Mouse (Mus musculus): Measurements from ENCODE around the gene Osbpl6. TPM values are rescaled to one million over a fixed set of nuclear protein-coding genes. Genes with fewer than 3 reads are reported as not detected.
A peak's percentile ranks its signal among the peaks of the same experiment; 100 is the strongest.
"Not testable (repeated sequence)": the region's sequence is repeated elsewhere in the genome, so short reads cannot be mapped to it uniquely, and the experiment has no call there.

The Osbpl6 gene
- polyA plus RNA-seq, 1 experiment, result 35.1 TPM

DNA sequence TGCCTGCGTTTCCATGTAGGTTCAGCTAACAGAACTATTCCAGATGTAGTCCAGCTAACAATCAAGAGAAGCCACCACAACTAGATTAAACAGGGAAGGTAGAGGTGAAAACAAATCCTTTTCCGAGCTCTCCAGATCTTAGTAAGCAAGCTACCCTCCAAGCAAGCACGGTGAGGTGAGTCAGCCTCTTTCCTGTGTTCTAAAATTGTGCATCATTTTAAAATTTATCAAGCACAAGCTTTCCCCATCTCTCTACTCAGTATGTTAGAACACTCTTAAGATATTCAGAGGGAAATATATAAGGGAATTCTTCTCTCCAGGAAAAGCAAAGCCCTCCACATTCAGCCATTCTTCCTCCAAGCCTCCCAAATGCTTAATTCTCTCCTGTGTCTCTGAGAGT is 200.4 kb downstream of the Osbpl6 start:
- DNase-seq, result no peak
- Histone ChIP-seq H3K36me3 (ENCODE audit: control insufficient read depth, insufficient read depth, low read length) (no peaks in the 10 kb centered on the region), H3K27me3 (replicated peaks; ENCODE audit: control insufficient read depth, insufficient read depth, low read length) (no peaks in the 10 kb centered on the region), H3K4me3 (ENCODE audit: insufficient read depth, low read depth, low read length) (no peak overlapping the region), H3K4me1 (ENCODE audit: control insufficient read depth, insufficient read depth, low read length) (no peaks in the 10 kb centered on the region), H3K27ac (ENCODE audit: insufficient read depth, low read depth, low read length) (no peak overlapping the region)
- WGBS, result 85% methylated on average over 3 of the region's 3 CpGs
- TF ChIP-seq CTCF (conservative IDR thresholded peaks at IDR 0.05; ENCODE audit: insufficient read depth, insufficient read length, low read depth, low read length) (no peak), POLR2A (IDR thresholded peaks at IDR 0.05; ENCODE audit: low read depth, low read length) (no peak)

DNA sequence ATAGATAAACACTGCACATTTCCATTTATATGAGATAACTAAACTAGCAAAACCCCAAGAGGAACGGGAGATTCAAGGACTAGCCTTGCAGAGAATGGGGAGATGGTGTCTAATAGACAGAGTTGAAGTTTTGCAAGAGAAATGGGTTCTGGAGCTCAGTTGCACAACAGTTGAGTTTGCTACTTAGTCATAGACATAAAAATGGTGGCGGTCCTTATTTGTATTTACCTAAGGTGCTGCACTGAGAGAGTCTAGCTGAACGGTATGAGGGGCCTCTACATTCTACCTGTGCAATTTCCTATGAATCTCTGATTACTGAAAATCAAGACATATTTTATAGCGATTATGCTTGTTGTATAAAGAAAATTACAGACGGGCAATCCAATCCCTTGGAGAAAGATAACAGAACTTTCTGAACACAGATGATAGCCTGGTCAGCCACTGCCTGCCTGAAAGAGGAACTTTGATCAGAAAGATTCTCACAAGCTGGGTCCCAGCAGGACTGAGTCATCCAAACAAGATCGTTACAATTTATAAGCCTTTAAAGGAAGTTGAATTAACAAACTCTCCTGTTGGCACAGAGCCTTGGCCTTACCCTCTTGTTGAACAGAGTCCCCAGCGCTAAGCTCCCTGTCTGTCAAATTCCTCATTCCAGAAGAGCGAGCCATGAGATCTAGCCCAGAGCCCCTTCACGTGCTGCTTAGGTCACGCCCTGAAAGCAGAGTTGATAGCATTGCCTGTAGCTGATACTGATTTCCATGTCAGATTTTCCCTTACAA is 204.2 kb downstream of the Osbpl6 start:
- Histone ChIP-seq H3K36me3 (ENCODE audit: control insufficient read depth, insufficient read depth, low read length) (no peaks in the 10 kb centered on the region), H3K4me3 (ENCODE audit: insufficient read depth, low read depth, low read length) (no peak overlapping the region), H3K27ac (ENCODE audit: insufficient read depth, low read depth, low read length) (no peak overlapping the region), H3K27me3 (replicated peaks; ENCODE audit: control insufficient read depth, insufficient read depth, low read length) (no peaks in the 10 kb centered on the region), H3K4me1 (ENCODE audit: control insufficient read depth, insufficient read depth, low read length) (no peaks in the 10 kb centered on the region)
- TF ChIP-seq POLR2A (IDR thresholded peaks at IDR 0.05; ENCODE audit: low read depth, low read length), result no peak
- no peak for TF ChIP-seq CTCF (conservative IDR thresholded peaks at IDR 0.05; ENCODE audit: insufficient read depth, insufficient read length, low read depth, low read length)
- no peak for DNase-seq
- WGBS, result 70% methylated on average over 10 of the region's 10 CpGs

DNA sequence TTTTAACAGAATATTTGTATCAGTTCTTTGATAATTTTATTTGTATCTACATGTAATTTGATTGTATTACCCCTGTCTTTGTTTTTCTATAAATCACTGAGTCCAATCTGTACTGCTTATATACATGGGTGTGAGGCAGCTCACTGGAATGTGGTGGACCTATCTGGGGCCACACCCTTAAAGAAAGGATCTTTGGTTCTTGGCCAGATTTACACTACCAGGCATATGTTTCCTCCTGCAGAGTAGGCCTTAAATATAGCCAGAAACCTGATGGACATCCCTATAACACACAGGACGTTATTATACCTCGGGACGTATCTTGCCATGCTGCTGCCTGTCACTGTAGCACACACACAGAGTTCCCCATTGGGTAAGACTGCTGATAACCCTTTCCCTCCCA is 205.7 kb downstream of the Osbpl6 start:
- Histone ChIP-seq H3K27me3 (replicated peaks; ENCODE audit: control insufficient read depth, insufficient read depth, low read length) (no peaks in the 10 kb centered on the region), H3K36me3 (ENCODE audit: control insufficient read depth, insufficient read depth, low read length) (no peaks in the 10 kb centered on the region), H3K4me1 (ENCODE audit: control insufficient read depth, insufficient read depth, low read length) (no peaks in the 10 kb centered on the region), H3K27ac (ENCODE audit: insufficient read depth, low read depth, low read length) (no peak overlapping the region), H3K4me3 (ENCODE audit: insufficient read depth, low read depth, low read length) (no peak overlapping the region)
- 94% methylated on average over 3 of the region's 3 CpGs for WGBS
- no peak for TF ChIP-seq POLR2A (IDR thresholded peaks at IDR 0.05; ENCODE audit: low read depth, low read length)
- no peak for TF ChIP-seq CTCF (conservative IDR thresholded peaks at IDR 0.05; ENCODE audit: insufficient read depth, insufficient read length, low read depth, low read length)
- no peak for DNase-seq

DNA sequence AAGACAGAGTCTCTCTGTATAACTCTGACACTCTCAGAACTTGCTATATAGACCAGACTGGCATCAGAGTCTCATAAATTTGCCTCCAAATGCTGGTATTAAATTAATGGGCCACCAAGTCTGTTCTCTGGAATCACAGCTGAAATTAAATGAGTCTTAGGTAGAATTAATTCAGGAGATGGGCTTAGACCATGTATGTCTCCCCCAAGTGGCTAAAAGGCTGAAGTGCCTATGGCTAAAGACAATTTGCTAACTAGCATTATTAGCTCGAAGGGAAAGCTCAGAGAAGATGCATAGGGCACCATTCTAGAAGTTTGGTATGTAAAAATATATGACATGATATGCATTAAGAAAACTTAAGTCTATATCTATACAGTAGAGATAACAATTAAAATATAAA is 211.8 kb downstream of the Osbpl6 start:
- DNase-seq, result peak; percentile 42
- TF ChIP-seq POLR2A (IDR thresholded peaks at IDR 0.05; ENCODE audit: low read depth, low read length) (no peak), CTCF (conservative IDR thresholded peaks at IDR 0.05; ENCODE audit: insufficient read depth, insufficient read length, low read depth, low read length) (no peak)
- WGBS, result 16% methylated on average over 1 of the region's 1 CpGs

DNA sequence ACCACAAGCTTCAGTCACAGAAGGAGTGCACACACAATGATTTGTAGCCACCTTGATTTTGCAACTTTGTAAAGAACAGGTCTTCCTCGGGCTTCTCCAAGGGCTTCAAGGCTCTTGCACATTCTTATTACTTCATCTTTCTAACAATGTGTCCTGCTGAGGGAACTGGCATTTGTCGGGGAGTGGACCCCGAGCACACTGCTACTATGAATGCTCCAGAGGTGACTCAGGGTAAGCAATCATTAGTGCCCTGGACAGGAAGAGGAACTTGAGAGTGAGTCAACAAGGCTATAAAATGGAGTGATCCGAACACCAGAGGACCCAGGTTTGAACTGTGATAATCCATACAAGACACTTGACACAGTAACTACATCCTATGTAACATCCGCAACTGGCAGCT is 213.9 kb downstream of the Osbpl6 start:
- no peak for TF ChIP-seq CTCF (conservative IDR thresholded peaks at IDR 0.05; ENCODE audit: insufficient read depth, insufficient read length, low read depth, low read length)
- TF ChIP-seq POLR2A (IDR thresholded peaks at IDR 0.05; ENCODE audit: low read depth, low read length), result no peak
- Histone ChIP-seq H3K36me3 (ENCODE audit: control insufficient read depth, insufficient read depth, low read length) (0 out of 2 replicates have a peak, but pooled peaks cover 1% of the 10 kb centered on the region), H3K4me1 (ENCODE audit: control insufficient read depth, insufficient read depth, low read length) (no peaks in the 10 kb centered on the region), H3K27ac (ENCODE audit: insufficient read depth, low read depth, low read length) (no peak overlapping the region), H3K27me3 (replicated peaks; ENCODE audit: control insufficient read depth, insufficient read depth, low read length) (no peaks in the 10 kb centered on the region), H3K4me3 (ENCODE audit: insufficient read depth, low read depth, low read length) (no peak overlapping the region)
- DNase-seq, result no peak
- 62% methylated on average over 5 of the region's 5 CpGs for WGBS

More for the DNA sequence above, 211.8 kb downstream of the Osbpl6 start:
- H3K4me3 ChIP-seq (ENCODE audit: insufficient read depth, low read depth, low read length), result no peak overlapping the region
- H3K36me3 ChIP-seq (ENCODE audit: control insufficient read depth, insufficient read depth, low read length), result no peaks in the 10 kb centered on the region
- H3K27ac ChIP-seq (ENCODE audit: insufficient read depth, low read depth, low read length), result no peak overlapping the region
- H3K27me3 ChIP-seq (replicated peaks; ENCODE audit: control insufficient read depth, insufficient read depth, low read length), result no peaks in the 10 kb centered on the region
- H3K4me1 ChIP-seq (ENCODE audit: control insufficient read depth, insufficient read depth, low read length), result no peaks in the 10 kb centered on the region

DNA sequence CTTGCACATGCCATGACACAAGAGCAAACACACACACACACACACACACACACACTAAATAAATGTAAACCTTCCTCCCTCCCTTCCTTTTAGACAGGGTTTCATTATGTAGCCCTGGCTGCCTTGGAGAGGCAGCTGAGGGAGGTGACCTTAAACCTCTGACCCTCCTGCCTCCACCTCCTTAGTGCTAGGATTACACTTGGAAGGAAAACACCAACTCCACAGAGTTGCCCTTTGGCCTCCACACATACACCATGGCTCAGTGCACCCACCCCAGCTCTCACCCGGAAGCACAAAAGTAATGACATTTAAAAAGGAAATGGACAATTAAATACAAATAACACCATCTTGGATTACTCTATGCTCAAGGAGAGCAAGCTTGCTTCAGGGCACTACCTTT is 215.4 kb downstream of the Osbpl6 start:
- Histone ChIP-seq H3K4me3 (ENCODE audit: insufficient read depth, low read depth, low read length) (no peak overlapping the region), H3K36me3 (ENCODE audit: control insufficient read depth, insufficient read depth, low read length) (0 out of 2 replicates have a peak, but pooled peaks cover 2% of the 10 kb centered on the region), H3K4me1 (ENCODE audit: control insufficient read depth, insufficient read depth, low read length) (no peaks in the 10 kb centered on the region), H3K27ac (ENCODE audit: insufficient read depth, low read depth, low read length) (no peak overlapping the region), H3K27me3 (replicated peaks; ENCODE audit: control insufficient read depth, insufficient read depth, low read length) (no peaks in the 10 kb centered on the region)
- 24% methylated on average over 1 of the region's 1 CpGs for WGBS
- TF ChIP-seq CTCF (conservative IDR thresholded peaks at IDR 0.05; ENCODE audit: insufficient read depth, insufficient read length, low read depth, low read length) (no peak), POLR2A (IDR thresholded peaks at IDR 0.05; ENCODE audit: low read depth, low read length) (no peak)
- DNase-seq, result peak; percentile 9

DNA sequence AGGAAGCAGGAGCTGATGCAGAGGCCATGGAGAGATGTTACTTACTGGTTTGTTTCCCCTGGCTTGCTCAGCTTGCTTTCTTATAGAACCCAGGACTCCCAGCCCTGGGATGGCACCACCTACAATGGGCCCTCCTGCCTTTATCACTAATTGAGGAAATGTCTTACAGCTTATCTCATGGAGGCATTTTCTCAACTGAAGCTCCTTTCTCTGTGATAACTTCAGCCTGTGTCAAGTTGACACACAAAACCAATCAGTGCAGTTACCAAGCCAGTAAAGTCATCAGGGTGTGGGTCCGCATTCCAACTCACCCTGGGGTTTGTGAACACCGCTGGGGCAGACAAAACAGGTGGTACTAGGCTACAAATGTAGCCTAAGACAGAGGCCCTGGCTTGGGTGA is 216.0 kb downstream of the Osbpl6 start:
- H3K27me3 ChIP-seq (replicated peaks; ENCODE audit: control insufficient read depth, insufficient read depth, low read length); H3K36me3 ChIP-seq (ENCODE audit: control insufficient read depth, insufficient read depth, low read length); H3K27ac ChIP-seq (ENCODE audit: insufficient read depth, low read depth, low read length); H3K4me1 ChIP-seq (ENCODE audit: control insufficient read depth, insufficient read depth, low read length); DNase-seq; H3K4me3 ChIP-seq (ENCODE audit: insufficient read depth, low read depth, low read length): not testable (repeated sequence)
- WGBS, result 95% methylated on average over 2 of the region's 2 CpGs

Measured in kidney, adult 2 months (tissue).